Mouse (Mus musculus): Measurements from ENCODE around the gene Cyfip2. TPM values are rescaled to one million over a fixed set of nuclear protein-coding genes. Genes with fewer than 3 reads are reported as not detected.

The Cyfip2 gene
- polyA plus RNA-seq, 1 experiment from 2014 or later = 15.3 TPM

DNA sequence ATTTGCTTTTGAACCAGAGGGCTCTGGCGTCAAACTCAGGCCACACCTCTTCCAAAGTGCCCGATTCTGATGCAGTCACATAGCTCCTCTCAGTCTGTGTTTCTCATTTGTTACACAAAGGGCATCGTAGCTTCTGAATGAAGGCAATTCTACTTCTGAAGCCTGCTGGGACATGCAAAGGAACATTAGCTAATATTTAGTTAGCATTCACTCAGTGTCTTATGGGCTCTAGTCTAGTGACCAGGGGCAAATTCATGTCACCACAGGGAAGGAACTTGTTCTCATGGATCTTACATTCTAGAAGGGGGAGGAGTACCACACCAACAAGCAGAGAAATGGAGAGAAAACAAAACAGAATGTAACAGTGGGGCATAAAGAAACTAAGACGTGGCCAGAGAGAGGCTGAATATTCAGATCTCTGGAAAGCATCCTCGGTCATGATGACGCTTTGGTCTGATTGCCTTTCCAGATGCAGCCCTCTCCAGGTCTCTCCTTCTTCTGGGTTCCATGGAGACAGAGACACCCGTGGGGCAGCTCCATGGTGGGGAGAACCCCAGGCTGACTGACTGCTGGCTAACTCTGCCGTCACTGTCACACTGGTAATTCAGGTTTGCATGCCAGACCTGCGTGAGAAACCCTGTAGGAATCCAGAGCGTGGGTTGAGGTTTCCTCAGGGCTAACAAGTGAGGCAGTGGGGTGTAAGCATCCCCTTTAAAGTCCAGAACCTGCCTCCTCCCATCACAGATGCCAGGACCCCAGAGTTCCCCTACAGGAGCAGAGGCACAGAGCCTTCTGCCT, 135.2 kb downstream of the Cyfip2 start:
- DNase-seq (ENCODE audit: low read depth, low spot score) (no peak), ATAC-seq (no peak)
- in situ Hi-C loops (cut with MboI; ENCODE audit: low pct_unique_long_range_greater_than_20kb) = no loop called here
- CTCF ChIA-PET = interaction anchor here (1.0 kb wide), 1 partner anchor 22 kb away, joined by 3 read pairs; no protein-coding TSS in a partner anchor
- POLR2A ChIA-PET = no interaction called here
- no peak for TF ChIP-seq CTCF (IDR thresholded peaks at IDR 0.05)
- no peaks in the 10 kb centered on the region for H3K27me3 ChIP-seq

DNA sequence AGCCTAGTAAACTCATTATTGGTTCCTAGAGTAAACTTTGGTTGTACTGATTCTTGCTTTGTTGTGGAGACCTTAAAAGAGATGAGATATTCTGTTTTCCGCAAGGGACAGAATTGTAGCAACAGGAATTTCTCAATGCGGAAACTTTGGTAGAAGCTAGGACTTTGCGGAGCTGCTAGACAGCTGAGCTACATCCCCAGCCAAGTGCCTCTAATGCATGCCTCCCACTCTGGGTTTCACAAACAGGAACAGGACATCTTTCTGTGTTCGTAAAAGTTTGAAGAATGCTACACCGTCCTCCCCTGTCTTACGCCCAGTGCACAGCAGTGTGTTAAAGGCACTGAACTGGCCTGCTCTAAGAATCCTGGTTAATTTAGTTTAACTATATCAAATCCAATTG, 136.5 kb downstream of the Cyfip2 start:
- ChIA-PET POLR2A (no interaction called here), CTCF (interaction anchor here (1.0 kb wide), 1 partner anchor 21 kb away, joined by 3 read pairs; no protein-coding TSS in a partner anchor)
- ATAC-seq = no peak

DNA sequence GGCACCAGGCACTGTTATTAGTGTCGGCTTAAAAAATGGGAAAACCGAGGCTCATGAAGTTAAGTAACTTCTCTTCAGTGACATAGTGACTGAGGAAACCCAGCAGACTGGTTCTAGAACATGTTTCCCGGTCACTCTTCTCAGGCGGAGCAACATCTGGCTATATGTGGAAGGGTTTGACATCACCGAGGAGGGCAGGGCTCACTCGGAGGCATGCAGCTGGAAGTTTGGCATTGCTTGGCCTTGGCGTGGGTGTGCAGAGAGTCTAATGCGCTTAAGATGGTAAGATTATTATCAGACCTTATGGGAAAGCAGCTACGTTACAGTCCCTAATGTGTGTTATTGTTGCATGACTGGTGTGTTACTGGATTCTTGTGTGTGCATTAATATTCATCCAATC, 140.5 kb downstream of the Cyfip2 start:
- ChIA-PET POLR2A (no interaction called here), CTCF (no interaction called here)
- TF ChIP-seq CTCF (IDR thresholded peaks at IDR 0.05) = no peak
- ATAC-seq = no peak
- DNase-seq (ENCODE audit: low read depth, low spot score) = no peak
- no peaks in the 10 kb centered on the region for H3K27me3 ChIP-seq
- in situ Hi-C loops (cut with MboI; ENCODE audit: low pct_unique_long_range_greater_than_20kb) = no loop called here

More for the DNA sequence above, 136.5 kb downstream of the Cyfip2 start:
- TF ChIP-seq CTCF (IDR thresholded peaks at IDR 0.05) = no peak
- in situ Hi-C loops (cut with MboI; ENCODE audit: low pct_unique_long_range_greater_than_20kb) = no loop called here
- DNase-seq (ENCODE audit: low read depth, low spot score) = no peak
- no peaks in the 10 kb centered on the region for H3K27me3 ChIP-seq

DNA sequence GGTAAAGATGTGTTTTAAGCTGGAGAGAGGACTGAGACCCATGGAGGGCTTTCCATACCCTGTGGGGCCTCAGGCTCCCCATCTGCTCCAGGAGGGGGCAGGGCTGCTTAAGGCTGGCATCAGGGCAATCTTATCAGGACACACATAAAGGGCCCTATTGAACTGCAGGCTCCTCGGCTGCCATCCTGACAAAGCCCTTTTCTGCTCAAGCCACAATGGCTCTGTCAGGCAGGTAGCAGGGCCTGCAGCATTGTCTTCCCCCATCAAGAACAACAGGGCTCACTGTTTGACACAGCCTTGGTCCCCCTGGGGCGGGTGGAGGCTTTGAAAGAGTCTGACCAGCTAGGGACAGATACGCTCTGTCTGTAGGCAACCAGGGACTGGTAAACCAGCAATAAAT, 142.8 kb downstream of the Cyfip2 start:
- peaks cover 9% of the 10 kb centered on the region for H3K27me3 ChIP-seq
- ATAC-seq = no peak
- in situ Hi-C loops (cut with MboI; ENCODE audit: low pct_unique_long_range_greater_than_20kb) = no loop called here
- no peak for DNase-seq (ENCODE audit: low read depth, low spot score)
- no peak for TF ChIP-seq CTCF (IDR thresholded peaks at IDR 0.05)
- CTCF ChIA-PET = no interaction called here
- POLR2A ChIA-PET = no interaction called here

DNA sequence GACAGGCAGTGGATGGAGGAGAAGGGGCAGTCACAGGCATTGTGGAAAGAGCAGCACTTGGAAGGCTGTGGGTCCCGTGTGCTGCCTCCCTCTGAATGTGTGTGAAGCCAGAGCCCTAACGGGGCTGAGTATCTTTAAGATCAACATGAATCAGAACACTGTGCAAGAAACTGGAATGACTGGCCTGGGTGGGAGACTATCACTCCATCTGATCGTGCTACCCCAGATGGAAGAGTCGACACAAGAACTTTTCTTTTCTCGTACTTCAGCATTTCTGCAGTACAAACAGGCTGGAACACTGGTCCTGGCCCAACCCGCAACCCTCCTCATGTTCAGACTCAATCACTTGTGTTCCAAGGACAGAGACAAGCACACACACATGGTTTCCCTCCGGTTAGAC, 144.2 kb downstream of the Cyfip2 start:
- ATAC-seq (no peak), DNase-seq (ENCODE audit: low read depth, low spot score) (no peak)
- POLR2A ChIA-PET = no interaction called here
- peaks cover 9% of the 10 kb centered on the region for H3K27me3 ChIP-seq
- TF ChIP-seq CTCF (IDR thresholded peaks at IDR 0.05) = no peak
- in situ Hi-C loops (cut with MboI; ENCODE audit: low pct_unique_long_range_greater_than_20kb) = no loop called here
- CTCF ChIA-PET = no interaction called here

DNA sequence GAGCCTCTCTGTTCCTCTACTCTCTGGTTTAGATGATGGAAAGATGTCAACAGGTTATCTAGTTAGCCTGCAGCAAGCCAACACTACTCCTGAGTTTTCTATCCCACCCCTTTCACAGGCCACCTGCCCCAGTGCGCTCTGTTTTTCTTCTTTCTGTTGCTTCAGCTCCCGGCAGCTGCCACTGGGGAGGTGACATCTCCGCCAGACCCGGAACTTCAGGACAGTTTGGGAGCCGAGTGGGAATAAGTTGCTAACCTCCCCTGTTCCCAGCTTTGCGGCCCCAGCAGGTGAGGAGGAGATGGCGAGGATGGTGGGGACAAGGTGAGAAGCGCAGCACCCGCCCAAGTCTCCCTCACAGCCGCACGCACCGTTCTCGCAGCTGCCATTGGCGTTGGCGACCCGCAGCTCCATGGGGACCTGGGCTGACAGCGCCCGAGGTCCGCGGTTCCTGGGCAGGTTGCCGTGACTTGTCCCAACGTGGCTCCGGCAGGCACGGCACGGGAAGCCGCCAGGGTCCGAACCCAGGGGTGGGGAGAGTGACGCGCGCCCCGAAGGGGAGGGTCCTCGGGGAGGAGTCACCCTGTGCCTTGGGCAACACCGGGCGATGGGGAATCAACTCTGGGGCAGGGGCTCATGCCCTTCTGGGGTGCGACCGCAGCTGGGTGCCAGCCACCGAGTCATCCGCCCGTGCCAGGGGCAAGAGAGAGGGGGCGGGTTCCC, 146.6 kb downstream of the Cyfip2 start, which contains the start of gene Nipal4:
Gene Nipal4 (minus strand): TSS at position 643 of the 720 bp plus-strand sequence.
- ChIA-PET POLR2A (no interaction called here), CTCF (no interaction called here)
- no peak for TF ChIP-seq CTCF (IDR thresholded peaks at IDR 0.05)
- in situ Hi-C loops (cut with MboI; ENCODE audit: low pct_unique_long_range_greater_than_20kb) = no loop called here
- peak; percentile 23 for ATAC-seq
- DNase-seq (ENCODE audit: low read depth, low spot score) = no peak
- peaks cover 9% of the 10 kb centered on the region for H3K27me3 ChIP-seq

DNA sequence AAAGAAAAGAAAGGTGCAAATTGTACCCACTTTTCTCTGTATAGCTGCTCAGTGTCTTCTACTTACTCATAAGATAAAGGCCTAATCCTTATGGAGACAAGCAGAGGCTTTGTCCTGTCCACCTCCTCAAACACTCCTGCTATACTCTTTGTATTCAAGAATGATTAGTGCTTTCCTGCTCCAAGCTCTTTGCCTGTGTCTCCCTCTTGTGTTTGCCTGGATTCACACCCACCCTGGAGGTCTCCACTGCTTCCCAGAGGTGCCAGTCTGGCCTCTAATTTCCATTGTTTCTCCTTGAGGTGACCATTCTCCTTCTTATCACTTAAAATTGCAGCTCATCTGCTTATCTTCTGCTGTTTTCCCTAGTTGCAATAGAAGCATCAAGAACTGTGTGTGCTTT, 155.2 kb downstream of the Cyfip2 start:
- POLR2A ChIA-PET = no interaction called here
- no peaks in the 10 kb centered on the region for H3K27me3 ChIP-seq
- no peak for ATAC-seq
- TF ChIP-seq CTCF (IDR thresholded peaks at IDR 0.05) = no peak
- in situ Hi-C loops (cut with MboI; ENCODE audit: low pct_unique_long_range_greater_than_20kb) = no loop called here
- DNase-seq (ENCODE audit: low read depth, low spot score) = no peak
- CTCF ChIA-PET = interaction anchor here (1.0 kb wide), 1 partner anchor 110 kb away, joined by 3 read pairs; no protein-coding TSS in a partner anchor

DNA sequence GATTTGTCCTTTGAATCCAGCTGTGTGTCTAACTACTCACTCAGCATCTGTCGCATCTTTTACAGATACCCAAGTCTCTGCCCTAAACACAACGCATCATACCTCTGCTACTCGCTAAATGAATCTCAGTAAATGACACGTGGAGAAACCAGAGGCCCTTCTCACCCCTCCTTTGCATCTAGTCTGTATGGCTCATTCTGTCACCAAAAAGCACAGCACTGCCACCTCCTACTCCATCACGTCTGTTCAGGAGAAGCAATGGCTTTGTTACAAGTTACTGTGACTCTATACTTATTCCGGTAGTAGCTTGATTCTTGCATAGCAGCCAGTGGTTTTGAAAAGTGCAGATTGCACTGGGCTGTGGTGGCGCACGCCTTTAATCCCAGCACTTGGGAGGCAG, 155.7 kb downstream of the Cyfip2 start:
- ChIA-PET POLR2A (no interaction called here), CTCF (interaction anchor here (1.0 kb wide), 1 partner anchor 110 kb away, joined by 3 read pairs; no protein-coding TSS in a partner anchor)
- no peak for ATAC-seq
- no peak for TF ChIP-seq CTCF (IDR thresholded peaks at IDR 0.05)
- in situ Hi-C loops (cut with MboI; ENCODE audit: low pct_unique_long_range_greater_than_20kb) = no loop called here
- DNase-seq (ENCODE audit: low read depth, low spot score) = no peak
- H3K27me3 ChIP-seq = no peaks in the 10 kb centered on the region

DNA sequence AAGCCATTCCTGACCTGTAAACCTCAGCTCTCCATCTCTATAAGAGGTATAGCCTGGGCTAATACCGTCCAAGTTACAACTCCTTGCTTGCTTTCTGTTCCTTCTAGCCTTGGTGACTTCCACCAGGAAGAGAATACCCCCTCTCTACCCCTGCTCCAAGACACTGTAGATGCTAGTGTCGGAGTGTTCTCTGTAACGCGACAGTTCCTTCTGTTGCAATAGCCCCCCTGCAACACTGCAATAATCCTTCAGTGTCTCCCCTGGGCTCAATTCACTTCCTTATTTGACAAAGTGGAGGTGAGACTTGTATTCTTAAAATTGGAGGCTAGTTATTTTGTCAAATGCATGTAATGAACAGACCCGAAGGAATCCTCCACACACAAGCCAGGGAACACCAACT, 166.0 kb downstream of the Cyfip2 start:
- H3K27me3 ChIP-seq = no peaks in the 10 kb centered on the region
- in situ Hi-C loops (cut with MboI; ENCODE audit: low pct_unique_long_range_greater_than_20kb) = no loop called here
- no peak for TF ChIP-seq CTCF (IDR thresholded peaks at IDR 0.05)
- CTCF ChIA-PET = no interaction called here
- POLR2A ChIA-PET = no interaction called here
- ATAC-seq = no peak
- no peak for DNase-seq (ENCODE audit: low read depth, low spot score)

DNA sequence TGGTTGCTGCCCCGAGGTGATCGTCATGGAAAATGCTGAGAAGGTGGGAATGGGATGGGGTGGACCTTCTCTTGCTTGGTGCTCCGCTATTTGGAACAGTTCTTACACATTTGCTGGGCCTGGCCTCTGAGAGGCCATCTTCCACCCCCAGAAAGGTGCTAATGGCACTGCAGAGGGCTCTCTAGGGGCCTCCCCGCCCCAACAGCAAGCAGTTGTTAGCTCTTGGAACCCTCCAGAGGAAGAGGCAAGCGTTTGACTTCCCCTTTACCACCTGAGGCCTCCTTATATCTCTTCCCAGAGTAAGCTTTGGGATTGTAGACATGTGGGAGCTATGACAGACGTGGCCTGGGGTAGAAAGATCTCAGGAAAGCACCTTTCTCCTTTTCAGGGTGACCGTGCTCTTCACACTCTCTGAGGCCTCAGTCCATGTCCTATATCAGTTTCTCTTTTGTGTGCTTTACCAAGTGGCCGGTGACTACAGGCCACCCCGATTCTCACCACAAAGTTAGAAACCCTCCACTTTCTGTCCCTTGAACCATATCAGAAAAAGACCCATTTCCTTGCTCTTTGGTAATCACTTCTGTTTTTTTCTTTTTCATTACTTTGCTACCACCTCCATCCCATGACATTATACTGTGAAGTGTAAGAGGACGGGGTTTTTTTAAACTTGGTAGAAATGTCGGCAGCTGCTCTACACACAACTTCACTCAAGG, 167.3 kb downstream of the Cyfip2 start:
- ChIA-PET CTCF (no interaction called here), POLR2A (no interaction called here)
- no peak for DNase-seq (ENCODE audit: low read depth, low spot score)
- ATAC-seq = no peak
- no peak for TF ChIP-seq CTCF (IDR thresholded peaks at IDR 0.05)
- no peaks in the 10 kb centered on the region for H3K27me3 ChIP-seq
- in situ Hi-C loops (cut with MboI; ENCODE audit: low pct_unique_long_range_greater_than_20kb) = no loop called here

Other genes starting within 250 kb of the Cyfip2 start
- gene Nipal4, start 146.4 kb downstream of the Cyfip2 start, polyA plus RNA-seq (2021) = not detected
- 0.47 TPM for gene Fndc9, start 77.3 kb downstream of the Cyfip2 start, polyA plus RNA-seq (2021)
- 0.03 TPM for gene Itk, start 76.7 kb upstream of the Cyfip2 start, polyA plus RNA-seq (2021)
- gene Fam71b, start 83.7 kb upstream of the Cyfip2 start, polyA plus RNA-seq (2021) = not detected
- gene Med7, start 124.1 kb upstream of the Cyfip2 start, polyA plus RNA-seq (2021) = 51.4 TPM
- gene Havcr2, start 142.1 kb upstream of the Cyfip2 start, polyA plus RNA-seq (2021) = not detected
- gene Gm12169, start 211.4 kb upstream of the Cyfip2 start, polyA plus RNA-seq (2021) = not detected

All from Patski (cell line).